Mouse (Mus musculus): ENCODE measurements around the gene Exosc5. TPM values are rescaled to one million over a fixed set of nuclear protein-coding genes. Genes with fewer than 3 reads are reported as not detected.
A peak's percentile ranks its signal among the peaks of the same experiment; 100 is the strongest.

The Exosc5 gene
- polyA plus RNA-seq, 1 experiment from 2014 or later = 44.2 TPM

GRCm38 (mm10) chr7:25714581-25714980, 55.6 kb downstream of the Exosc5 start:
- no peak overlapping the region for H3K4me3 ChIP-seq (replicated peaks)
- no peaks in the 10 kb centered on the region for H3K27me3 ChIP-seq
- no peak overlapping the region for H3K4me2 ChIP-seq (replicated peaks)
- H3K27ac ChIP-seq = no peak overlapping the region
- H3K36me3 ChIP-seq = peaks cover 47% of the 10 kb centered on the region
- ATAC-seq = no peak
- H3K9ac ChIP-seq (replicated peaks) = no peak overlapping the region
- 92% methylated on average over 8 of the region's 8 CpGs for WGBS
- no peaks in the 10 kb centered on the region for H3K9me3 ChIP-seq
- peaks cover 46% of the 10 kb centered on the region for H3K4me1 ChIP-seq (replicated peaks)

- no peak overlapping the region for H3K4me3 ChIP-seq (replicated peaks)
- ATAC-seq = no peak
- peaks cover 54% of the 10 kb centered on the region for H3K36me3 ChIP-seq
- H3K4me2 ChIP-seq (replicated peaks) = no peak overlapping the region
- WGBS = 95% methylated on average over 22 of the region's 22 CpGs
- H3K27ac ChIP-seq = no peak overlapping the region
- H3K4me1 ChIP-seq (replicated peaks) = peaks cover 36% of the 10 kb centered on the region
- H3K27me3 ChIP-seq = no peaks in the 10 kb centered on the region
- H3K9ac ChIP-seq (replicated peaks) = no peak overlapping the region
- H3K9me3 ChIP-seq = no peaks in the 10 kb centered on the region
These were observed 56.8 kb downstream of the Exosc5 start for GRCm38 (mm10) chr7:25715731-25716271.

GRCm38 (mm10) chr7:25717478-25717877, 58.5 kb downstream of the Exosc5 start:
- H3K36me3 ChIP-seq = peaks cover 57% of the 10 kb centered on the region
- no peak for ATAC-seq
- H3K9me3 ChIP-seq = no peaks in the 10 kb centered on the region
- 0 out of 2 replicates have a peak overlapping the region, but pooled peaks have one; percentile 10 for H3K9ac ChIP-seq (replicated peaks)
- no peaks in the 10 kb centered on the region for H3K27me3 ChIP-seq
- peaks cover 22% of the 10 kb centered on the region for H3K4me1 ChIP-seq (replicated peaks)
- H3K4me2 ChIP-seq (replicated peaks) = peak overlapping the region; percentile 95
- peak overlapping the region; percentile 62 for H3K4me3 ChIP-seq (replicated peaks)
- H3K27ac ChIP-seq = no peak overlapping the region
- WGBS = 86% methylated on average over 3 of the region's 3 CpGs

- Histone ChIP-seq H3K27ac (peak within 1 kb of the TSS; percentile 75), H3K9ac (replicated peaks) (peak within 1 kb of the TSS; percentile 69), H3K4me1 (replicated peaks) (peaks cover 22% of the 10 kb centered on the region), H3K4me3 (replicated peaks) (peak within 1 kb of the TSS; percentile 62), H3K4me2 (replicated peaks) (peak within 1 kb of the TSS; percentile 95), H3K27me3 (no peaks in the 10 kb centered on the region), H3K9me3 (no peaks in the 10 kb centered on the region), H3K36me3 (peaks cover 57% of the 10 kb centered on the region)
- 6% methylated on average over 32 of the region's 32 CpGs for WGBS
- peak; percentile 89 for ATAC-seq
These were observed 59.9 kb downstream of the Exosc5 start, which contains the start of gene Ccdc97 for GRCm38 (mm10) chr7:25718788-25719417. Gene Ccdc97 (minus strand): TSS chr7:25719088.

- 64% methylated on average over 10 of the region's 10 CpGs for WGBS
- ATAC-seq = peak; percentile 68
- peak overlapping the region; percentile 95; the same call in 1 of the 2 replicates for H3K4me2 ChIP-seq (replicated peaks)
- H3K27ac ChIP-seq = no peak overlapping the region
- H3K9ac ChIP-seq (replicated peaks) = 0 out of 2 replicates have a peak overlapping the region, but pooled peaks have one; percentile 21
- peaks cover 22% of the 10 kb centered on the region for H3K4me1 ChIP-seq (replicated peaks)
- no peaks in the 10 kb centered on the region for H3K9me3 ChIP-seq
- H3K36me3 ChIP-seq = peaks cover 57% of the 10 kb centered on the region
- no peaks in the 10 kb centered on the region for H3K27me3 ChIP-seq
- 0 out of 2 replicates have a peak overlapping the region, but pooled peaks have one; percentile 62 for H3K4me3 ChIP-seq (replicated peaks)
These were observed 61.0 kb downstream of the Exosc5 start for GRCm38 (mm10) chr7:25719761-25720610.

- H3K4me1 ChIP-seq (replicated peaks) = peaks cover 22% of the 10 kb centered on the region
- H3K4me3 ChIP-seq (replicated peaks) = no peak overlapping the region
- no peak overlapping the region for H3K4me2 ChIP-seq (replicated peaks)
- no peaks in the 10 kb centered on the region for H3K9me3 ChIP-seq
- H3K27me3 ChIP-seq = no peaks in the 10 kb centered on the region
- H3K9ac ChIP-seq (replicated peaks) = no peak overlapping the region
- no peak overlapping the region for H3K27ac ChIP-seq
- H3K36me3 ChIP-seq = peaks cover 57% of the 10 kb centered on the region
- ATAC-seq = no peak
- 91% methylated on average over 5 of the region's 5 CpGs for WGBS
These were observed 61.8 kb downstream of the Exosc5 start for GRCm38 (mm10) chr7:25720760-25721159.

Other genes starting within 250 kb of the Exosc5 start
- 0.51 and 0.73 TPM in 2 replicates for gene Cxcl17, start 246.3 kb upstream of the Exosc5 start, polyA plus RNA-seq (2015; fragmentation: Nextera tagmentation; extraction: Ambion mirVana)
- gene Ceacam1, start 181.6 kb upstream of the Exosc5 start, polyA plus RNA-seq (2015; fragmentation: Nextera tagmentation; extraction: Ambion mirVana) = 0.34 and 0.43 TPM in 2 replicates
- not detected in 2 replicates for gene Ceacam2, start 119.3 kb upstream of the Exosc5 start, polyA plus RNA-seq (2015; fragmentation: Nextera tagmentation; extraction: Ambion mirVana)
- not detected in 2 replicates for gene Erich4, start 43.3 kb upstream of the Exosc5 start, polyA plus RNA-seq (2015; fragmentation: Nextera tagmentation; extraction: Ambion mirVana)
- 31.5 and 34.2 TPM in 2 replicates for gene Dmac2, start 39.8 kb upstream of the Exosc5 start, polyA plus RNA-seq (2015; fragmentation: Nextera tagmentation; extraction: Ambion mirVana)
- gene B3gnt8, start 32.5 kb upstream of the Exosc5 start, polyA plus RNA-seq (2015; fragmentation: Nextera tagmentation; extraction: Ambion mirVana) = 0.55 and 0.57 TPM in 2 replicates
- 47.9 and 50.5 TPM in 2 replicates for gene Bckdha, start 183 bp upstream of the Exosc5 start, polyA plus RNA-seq (2015; fragmentation: Nextera tagmentation; extraction: Ambion mirVana)
- 8.8 and 9.7 TPM in 2 replicates for gene Tmem91, start 16.0 kb downstream of the Exosc5 start, polyA plus RNA-seq (2015; fragmentation: Nextera tagmentation; extraction: Ambion mirVana)
- 40.3 and 41.4 TPM in 2 replicates for gene B9d2, start 21.6 kb downstream of the Exosc5 start, polyA plus RNA-seq (2015; fragmentation: Nextera tagmentation; extraction: Ambion mirVana)
- gene Tgfb1, start 27.8 kb downstream of the Exosc5 start, polyA plus RNA-seq (2015; fragmentation: Nextera tagmentation; extraction: Ambion mirVana) = 0.59 and 1.2 TPM in 2 replicates
- gene Ccdc97, start 59.9 kb downstream of the Exosc5 start, polyA plus RNA-seq (2015; fragmentation: Nextera tagmentation; extraction: Ambion mirVana) = 29.9 and 35.9 TPM in 2 replicates
- 53.5 and 56.2 TPM in 2 replicates for gene Hnrnpul1, start 95.6 kb downstream of the Exosc5 start, polyA plus RNA-seq (2015; fragmentation: Nextera tagmentation; extraction: Ambion mirVana)
- gene Axl, start 129.5 kb downstream of the Exosc5 start, polyA plus RNA-seq (2015; fragmentation: Nextera tagmentation; extraction: Ambion mirVana) = 17.5 and 18.9 TPM in 2 replicates
- gene Cyp2s1, start 157.7 kb downstream of the Exosc5 start, polyA plus RNA-seq (2015; fragmentation: Nextera tagmentation; extraction: Ambion mirVana) = 0.84 and 1.0 TPM in 2 replicates
- not detected in 2 replicates for gene Cyp2b10, start 238.5 kb downstream of the Exosc5 start, polyA plus RNA-seq (2015; fragmentation: Nextera tagmentation; extraction: Ambion mirVana)